Mouse (Mus musculus) thymus, postnatal 36 days (tissue): ENCODE data around the gene Iqce.
"Not testable (repeated sequence)": the region's sequence is repeated elsewhere in the genome, so short reads cannot be mapped to it uniquely, and the experiment has no call there.

Experiments
- DNase-seq, 2 experiments: peaks; one replicate each; pipeline ENCODE4 v3.0.0; 2022; ENCODE audit warnings: mixed read lengths in 2 of 2

Gene Iqce

DNA sequence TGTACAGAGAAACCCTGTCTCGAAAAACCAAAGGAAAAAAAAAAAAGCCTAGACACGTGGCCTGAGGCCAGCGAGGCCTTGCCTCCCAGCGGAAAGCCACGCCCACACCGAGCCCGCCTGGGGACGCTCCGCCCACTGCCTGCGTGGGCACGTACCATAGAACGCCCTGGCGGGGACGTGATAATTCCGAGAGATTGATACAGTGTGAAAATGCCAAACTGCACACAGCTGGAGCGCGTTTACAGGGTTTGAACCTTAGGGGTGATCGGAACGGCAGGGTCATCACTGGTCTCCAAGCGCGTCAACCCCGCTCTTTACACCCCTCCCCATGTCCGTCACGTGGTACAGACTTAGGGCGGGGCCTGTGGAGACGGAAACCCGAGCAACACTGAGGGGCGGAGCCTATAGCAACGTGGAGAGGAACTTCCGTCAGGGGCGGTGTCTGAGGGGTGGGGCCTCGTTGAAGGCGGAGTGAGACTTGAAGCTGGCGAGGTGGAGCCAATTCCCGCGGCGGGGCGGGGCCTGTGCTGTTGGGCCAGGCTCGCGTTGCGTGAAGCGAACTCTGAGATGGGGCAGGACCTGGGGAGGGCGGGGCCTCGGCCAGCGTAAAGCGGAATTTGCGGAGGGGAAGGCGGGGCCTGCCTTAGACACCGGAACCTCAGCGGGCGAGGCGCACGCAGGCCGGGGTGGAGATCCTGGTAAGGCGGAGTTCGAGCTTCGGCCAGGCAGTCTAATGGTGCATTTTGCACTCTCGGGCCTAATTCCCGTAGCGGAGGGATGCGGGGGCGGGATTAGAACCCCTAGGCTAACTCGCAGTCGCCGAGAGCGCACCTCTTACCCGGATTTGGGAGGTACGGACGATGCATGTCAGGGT is 2.4 kb upstream of the Iqce start, which contains the start of gene Brat1:
Gene Brat1, plus strand, starts transcription at position 634 of the 874 bp plus-strand sequence.
- DNase-seq = peak; percentile 100

DNA sequence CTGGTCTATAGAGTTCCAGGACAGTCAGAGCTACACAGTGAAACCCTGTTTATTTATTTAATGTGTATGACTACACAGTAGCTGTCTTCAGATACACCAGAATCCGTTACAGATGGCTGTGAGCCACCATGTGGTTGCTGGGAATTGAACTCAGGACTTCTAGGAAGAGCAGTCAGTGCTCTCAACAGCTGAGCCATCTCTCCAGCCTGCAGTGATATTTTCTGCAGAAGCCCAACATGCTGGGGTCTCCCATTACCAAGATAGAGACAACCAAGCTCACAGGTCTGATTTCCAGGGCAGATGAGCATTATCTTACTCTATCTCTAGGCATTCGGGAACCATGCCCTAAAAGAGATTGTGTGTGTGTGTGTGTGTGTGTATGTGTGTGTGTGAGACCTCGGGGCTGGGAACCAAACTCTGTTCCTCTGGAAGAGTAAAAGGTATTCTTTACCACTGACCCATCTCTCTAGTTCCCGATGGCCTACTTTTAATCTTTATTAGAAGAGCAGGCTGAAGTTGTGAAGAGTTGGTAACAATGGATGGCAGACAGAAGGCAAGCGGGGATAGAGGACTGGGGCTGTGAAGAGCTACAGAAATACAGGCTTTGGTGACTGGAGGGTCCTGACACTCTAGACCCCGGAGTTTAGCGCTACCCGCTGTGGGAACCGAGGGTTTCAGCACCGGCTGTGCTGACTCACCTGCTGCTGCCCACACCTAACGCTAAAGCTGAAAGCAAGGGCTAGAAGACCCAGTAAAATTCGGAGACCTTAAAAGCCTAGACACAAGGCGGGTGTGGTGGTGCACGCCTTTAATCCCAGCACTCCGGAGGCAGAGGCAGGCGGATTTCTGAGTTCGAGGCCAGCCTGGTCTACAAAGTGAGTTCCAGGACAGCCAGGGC is 1.6 kb upstream of the Iqce start:
- no peak for DNase-seq

DNA sequence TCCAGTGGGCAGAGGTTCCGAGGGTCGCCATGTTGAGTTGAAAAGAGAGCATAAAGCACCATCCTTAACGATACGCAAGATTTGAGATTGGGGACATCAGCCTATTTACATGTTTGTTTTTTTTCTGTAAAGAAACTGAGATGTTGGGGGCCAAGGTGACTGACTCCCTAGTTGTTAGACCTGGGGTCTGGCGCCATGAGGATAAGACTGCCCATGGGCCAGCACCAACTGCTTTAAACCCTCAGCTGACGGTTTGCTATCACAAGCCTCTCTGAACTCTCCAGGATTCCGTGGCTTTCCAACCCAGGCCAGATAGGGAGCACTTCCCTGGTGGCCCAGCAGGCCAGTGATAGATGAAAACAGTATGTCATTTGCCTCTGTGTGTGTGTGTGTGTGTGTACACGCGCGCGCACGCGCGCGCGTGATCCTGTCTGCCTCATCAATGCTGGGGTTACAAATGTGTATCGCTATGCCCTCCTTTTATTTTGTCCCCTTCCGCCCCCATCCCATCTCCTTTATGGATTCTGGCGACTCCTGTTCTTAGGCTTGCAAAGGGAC is 519 bp upstream of the Iqce start:
- peak in 1 of 2 experiments; percentile 5 for DNase-seq

- no peak for DNase-seq
Measured at GRCm38 (mm10) chr5:140701661-140702060, 517 bp downstream of the Iqce start.

GRCm38 (mm10) chr5:140699776-140700175 is 2.4 kb downstream of the Iqce start:
- no peak for DNase-seq

DNA sequence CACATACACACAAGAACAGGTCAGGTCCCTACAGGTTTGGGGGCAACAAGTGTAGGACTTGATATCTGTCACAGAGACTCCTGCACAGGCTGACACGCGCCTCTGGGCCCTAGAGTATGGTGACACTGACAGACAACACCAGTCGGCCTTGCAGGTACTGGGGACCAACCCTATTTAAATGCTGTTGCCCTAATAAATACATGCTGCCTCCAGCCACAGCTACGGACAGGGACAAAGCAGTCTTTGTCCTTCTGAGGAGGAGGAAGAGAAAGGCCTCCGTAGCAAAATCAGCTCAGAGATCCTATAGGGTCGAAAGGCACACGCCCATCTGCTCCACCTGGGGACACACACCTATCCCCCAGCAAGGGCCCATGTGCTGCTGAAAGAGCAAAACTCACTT is 6.2 kb downstream of the Iqce start:
- DNase-seq = no peak

DNA sequence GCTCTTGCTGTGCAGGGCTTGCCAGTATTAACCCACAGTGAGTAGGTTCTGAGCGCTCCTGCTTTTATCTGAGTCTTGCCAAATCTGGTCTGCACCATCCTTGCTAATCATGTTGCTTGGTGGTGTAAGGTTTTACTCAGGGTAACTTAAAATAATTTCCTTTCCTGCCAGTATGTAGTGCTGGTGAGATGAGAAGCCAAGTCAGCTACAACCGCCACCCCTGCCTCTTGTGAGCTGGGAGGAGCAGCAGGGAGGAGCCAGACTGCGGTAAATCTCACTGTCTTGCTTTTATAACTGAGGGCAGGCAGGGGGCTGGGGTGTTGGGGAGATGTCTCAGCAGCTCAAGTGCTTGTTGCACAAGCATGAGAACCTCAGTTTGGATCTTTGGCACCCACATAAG is 13.7 kb downstream of the Iqce start:
- no peak for DNase-seq

DNA sequence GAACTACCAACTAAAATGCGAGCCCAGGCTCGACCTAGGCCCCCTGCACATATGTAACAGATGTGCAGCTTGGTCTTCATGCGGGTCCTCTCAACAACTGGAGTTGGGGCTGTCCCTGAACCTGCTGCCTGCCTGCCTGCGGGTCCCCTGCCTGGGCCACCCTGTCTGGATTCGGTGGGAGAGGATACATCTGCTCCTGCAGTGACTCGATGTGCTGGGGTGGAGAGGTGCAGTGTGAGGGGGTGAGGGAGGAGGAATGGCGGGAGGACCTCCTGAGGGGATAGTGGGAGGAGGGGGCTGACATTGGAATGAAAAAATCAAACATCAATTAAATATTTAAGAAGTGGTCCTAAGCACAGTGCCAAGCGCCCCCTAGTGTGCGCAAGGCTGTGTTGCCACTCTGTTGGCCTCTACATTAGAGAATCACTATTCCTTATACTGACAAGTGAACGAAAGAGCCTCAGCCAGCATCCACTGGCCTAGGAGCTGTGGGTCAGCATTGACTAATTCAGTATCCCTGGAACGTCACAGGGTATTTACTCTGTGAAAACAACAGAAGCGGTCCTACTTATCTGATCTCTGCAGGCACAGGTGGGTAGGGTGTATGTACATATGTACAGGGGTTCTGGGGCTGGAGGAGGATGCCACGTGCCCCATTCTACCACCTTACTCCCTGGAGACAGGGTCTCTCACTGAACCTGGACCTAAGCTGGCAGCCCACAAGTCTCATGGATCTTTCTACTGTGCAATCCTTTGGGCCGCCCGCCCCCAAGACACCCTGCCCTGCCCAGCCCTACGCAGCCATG is 17.6 kb downstream of the Iqce start:
- peak in 1 of 2 experiments; percentile 32 for DNase-seq

DNA sequence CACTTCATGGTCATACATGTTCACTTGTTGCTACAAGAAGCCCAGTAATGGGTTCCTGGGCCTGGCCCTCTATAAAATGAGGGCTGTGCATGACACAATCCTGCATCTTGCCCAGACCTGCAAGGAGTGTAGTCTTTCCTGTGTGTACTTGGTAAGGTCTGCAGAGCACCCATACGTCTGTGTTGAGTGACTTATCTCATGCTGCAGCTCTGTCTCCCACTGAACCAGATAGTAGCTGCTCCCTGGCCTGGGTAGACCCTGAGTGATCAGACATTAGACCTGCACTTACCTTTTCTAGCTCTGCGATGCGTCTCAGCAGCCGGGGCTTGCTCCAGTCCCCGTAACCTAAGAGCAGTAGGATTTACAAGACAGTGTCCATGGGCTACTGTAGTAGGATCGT is 20.1 kb downstream of the Iqce start:
- DNase-seq = no peak

- no peak for DNase-seq
Measured at GRCm38 (mm10) chr5:140680950-140681349, 21.2 kb downstream of the Iqce start.

GRCm38 (mm10) chr5:140680051-140680450 is 22.1 kb downstream of the Iqce start:
- DNase-seq = no peak

DNA sequence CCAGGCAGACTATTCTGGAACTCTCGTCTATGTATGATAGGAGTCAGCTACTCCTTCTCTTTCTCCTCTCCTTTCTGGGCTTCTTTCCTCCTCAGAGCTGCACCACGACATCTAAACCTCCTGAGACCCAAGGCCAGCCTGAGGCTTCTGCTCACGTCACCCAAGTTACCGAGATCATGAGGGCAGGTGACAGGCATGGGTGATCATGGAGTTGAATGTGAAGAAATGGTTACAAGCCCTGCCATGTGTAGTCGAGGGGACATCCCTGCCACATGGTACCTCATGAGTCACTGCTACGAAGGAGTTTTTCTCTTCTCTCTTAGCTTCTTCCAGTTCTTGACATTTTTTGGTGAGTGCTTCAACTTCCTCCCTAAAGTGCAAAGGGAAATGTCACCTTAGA is 25.0 kb downstream of the Iqce start:
- DNase-seq = no peak

GRCm38 (mm10) chr5:140675640-140676039 is 26.5 kb downstream of the Iqce start:
- no peak for DNase-seq

GRCm38 (mm10) chr5:140675079-140675478 is 27.1 kb downstream of the Iqce start:
- DNase-seq = no peak

DNA sequence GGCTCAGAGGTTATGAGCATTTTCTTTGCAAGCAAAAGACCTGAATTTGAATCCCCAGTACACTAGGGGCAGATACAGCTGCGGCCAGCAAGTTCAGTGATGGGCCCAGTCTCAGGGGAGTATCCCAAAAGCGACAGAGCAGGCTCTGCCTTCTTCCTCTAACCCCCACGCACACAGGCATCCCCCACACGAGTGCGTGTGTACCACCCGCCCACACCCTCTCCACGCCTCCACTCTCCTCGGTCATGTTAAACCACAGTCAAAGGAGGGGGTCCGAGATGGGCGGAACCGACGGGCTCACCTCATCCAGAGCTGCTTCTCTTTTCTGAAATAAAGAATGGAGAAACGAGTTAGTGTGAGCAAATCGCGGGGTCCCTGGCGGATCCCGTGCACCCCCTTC is 28.1 kb downstream of the Iqce start:
- DNase-seq = no peak

GRCm38 (mm10) chr5:140672603-140673002 is 29.6 kb downstream of the Iqce start:
- not testable (repeated sequence) for DNase-seq

DNA sequence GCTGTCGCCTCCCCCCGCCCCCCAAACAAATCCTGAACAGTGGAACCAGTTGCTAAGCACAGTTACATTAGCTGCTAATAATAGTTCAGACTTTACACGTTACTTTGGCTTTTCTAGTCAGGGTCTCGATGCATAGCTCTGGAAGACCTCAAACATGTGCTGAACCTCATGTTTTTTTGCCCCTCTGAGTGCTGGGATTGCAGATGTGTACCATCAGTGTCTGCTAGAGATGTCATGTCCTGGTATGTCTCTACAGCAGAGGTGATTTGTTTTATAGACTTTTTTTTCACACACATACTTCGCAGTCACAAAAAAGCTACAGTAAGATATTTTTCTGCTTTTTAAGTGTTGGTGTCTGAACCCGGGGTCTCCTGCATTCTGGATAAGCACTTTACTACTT is 30.1 kb downstream of the Iqce start:
- DNase-seq = no peak

GRCm38 (mm10) chr5:140663621-140664180 is 38.5 kb downstream of the Iqce start:
- peak; percentile 69 to 70 for DNase-seq

DNA sequence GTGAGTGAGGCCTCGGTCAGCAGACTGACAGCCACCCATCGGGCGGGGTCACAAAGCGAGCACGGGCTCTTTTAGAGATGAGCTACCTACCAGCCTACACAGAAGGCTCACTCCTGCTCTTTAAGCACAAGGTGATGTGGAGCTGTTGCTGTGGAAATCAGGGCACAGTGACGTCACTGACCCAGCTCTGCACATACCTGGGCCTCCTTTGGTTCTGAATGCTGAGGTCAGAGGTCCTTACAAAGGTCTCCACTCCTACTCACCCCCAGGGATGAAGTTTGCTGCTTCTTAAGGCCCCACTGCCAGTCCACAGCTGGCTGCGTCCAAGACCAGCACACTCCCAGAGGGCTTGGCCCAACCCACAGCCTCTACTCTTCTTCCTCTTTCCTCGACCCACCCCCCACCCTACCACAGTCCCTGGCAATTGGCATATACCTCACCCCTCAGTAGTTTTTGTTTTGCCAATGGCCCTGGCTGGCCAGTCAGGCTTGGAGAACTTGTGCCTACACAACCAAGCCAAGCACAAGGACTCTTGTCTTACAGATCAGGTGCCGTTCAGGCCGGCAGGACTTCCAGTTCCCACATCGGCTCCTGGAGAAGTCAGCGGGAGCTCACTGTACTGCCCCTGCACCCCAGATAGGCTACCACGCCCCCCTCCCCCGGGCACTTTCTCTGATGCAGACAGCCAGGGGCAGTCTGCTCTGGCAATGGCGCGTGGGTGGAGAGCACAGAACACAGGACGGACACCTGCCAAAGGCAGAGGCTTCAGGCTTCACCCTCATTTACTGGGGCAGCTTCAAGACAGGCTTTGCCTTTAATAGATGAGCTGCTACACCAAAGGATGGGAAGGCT is 39.2 kb downstream of the Iqce start:
- DNase-seq = peak in 1 of 2 experiments; percentile 10

DNA sequence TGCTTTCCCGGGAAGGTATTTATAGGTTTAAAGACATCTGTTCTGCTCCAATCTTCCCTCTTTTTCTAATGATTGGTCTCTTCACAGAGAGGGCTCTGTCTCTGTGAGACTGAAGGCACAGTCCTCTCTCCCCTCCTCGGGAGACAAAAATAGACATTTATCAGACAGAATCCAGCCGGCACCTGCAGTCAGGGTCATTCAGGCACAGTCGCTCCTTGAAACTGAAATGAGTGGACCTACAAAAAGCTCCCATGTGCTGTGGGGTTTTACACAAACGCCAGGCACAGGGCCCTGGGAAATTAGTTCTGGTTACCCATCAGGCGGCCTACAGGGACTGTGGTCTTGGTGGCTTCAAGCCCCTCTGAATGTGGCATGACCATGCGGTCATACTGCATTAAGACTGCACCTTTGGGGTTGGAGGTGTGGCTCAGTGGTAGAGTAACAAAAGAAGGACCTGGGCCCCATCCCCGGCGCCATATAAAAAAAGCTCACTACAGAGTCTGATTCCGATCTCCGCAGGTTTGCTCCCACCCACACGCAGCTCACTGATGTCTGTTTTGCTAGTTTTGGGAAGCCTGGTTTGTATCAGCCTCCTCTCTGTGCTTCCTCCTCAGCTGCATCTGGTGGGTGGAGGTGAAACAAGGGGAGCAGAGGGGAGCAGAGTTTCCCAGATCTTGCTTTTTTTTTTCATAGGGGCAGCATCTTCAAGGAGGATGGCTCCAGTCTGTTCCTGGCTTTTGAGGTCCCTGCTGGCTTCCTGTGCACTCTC is 40.1 kb downstream of the Iqce start:
- no peak for DNase-seq
